Mouse (Mus musculus) forebrain, embryonic 14.5 days (tissue): Measurements from ENCODE around the gene Cux2. TPM values are rescaled to one million over a fixed set of nuclear protein-coding genes. Genes with fewer than 3 reads are reported as not detected.

Experiments
- ATAC-seq: fragments of 200-750 bp; cut with Nextera tagmentation; 2 replicates; pipeline ENCODE4 v1.8.0; 2017; ENCODE audit warnings: mild to moderate bottlenecking, moderate library complexity
- DNase-seq: peaks from one replicate; pipeline ENCODE4 v3.0.0-alpha.2; 2015; ENCODE audit warnings: low spot score
- H3K27ac ChIP-seq: fragments of 300-500 bp; sonication (generic); 2 replicates; pipeline ENCODE4 v1.5.1; 2014; ENCODE audit warnings: low read depth, mild to moderate bottlenecking, control low read depth, low read length, moderate library complexity
- H3K27me3 ChIP-seq: fragments of 300-500 bp; sonication (generic); replicated peaks from 2 replicates; pipeline ENCODE4 v1.6.1; 2014; ENCODE audit warnings: low read length, control low read depth, mixed read lengths; ENCODE audit not compliant: control insufficient read depth, insufficient read depth
- H3K36me3 ChIP-seq: fragments of 300-500 bp; sonication (generic); 2 replicates; pipeline ENCODE4 v1.6.1; 2014; ENCODE audit warnings: low read length, control low read depth; ENCODE audit not compliant: control insufficient read depth, insufficient read depth
- H3K4me1 ChIP-seq: fragments of 300-500 bp; sonication (generic); 2 replicates; pipeline ENCODE4 v1.6.1; 2014; ENCODE audit warnings: antibody characterized with exemption, low read length, control low read depth; ENCODE audit not compliant: control insufficient read depth, insufficient read depth
- H3K4me2 ChIP-seq: fragments of 300-500 bp; sonication (generic); 2 replicates; pipeline ENCODE4 v1.6.1; 2014; ENCODE audit warnings: mild to moderate bottlenecking, control low read depth, low read length
- H3K4me3 ChIP-seq: fragments of 300-500 bp; sonication (generic); 2 replicates; pipeline ENCODE4 v1.5.1; 2014; ENCODE audit warnings: low read depth, low read length, control low read depth
- H3K9ac ChIP-seq: fragments of 300-500 bp; sonication (generic); 2 replicates; pipeline ENCODE4 v1.6.1; 2014; ENCODE audit warnings: mild to moderate bottlenecking, low read length, control low read depth, moderate library complexity
- H3K9me3 ChIP-seq: fragments of 300-500 bp; sonication (generic); replicated peaks from 2 replicates; pipeline ENCODE4 v1.6.1; 2016; ENCODE audit warnings: low read length, control low read depth, mixed read lengths; ENCODE audit not compliant: control insufficient read depth
- WGBS: fragments of 180-500 bp; shearing (Covaris S2); extraction: QIAGEN DNeasy Blood & Tissue Kit; methylation state at CpG from one replicate; pipeline ENCODE4 v1.1.7; 2014; 5-methylcytosine and 5-hydroxymethylcytosine counted together
- polyA plus RNA-seq: library from polyadenylated mRNA; unstranded; fragments of >200 nt; fragmentation: Nextera tagmentation; extraction: Ambion mirVana; gene quantifications from 2 replicates; pipeline ENCODE4 v1.2.1, GENCODE M21; 2014

Cux2 gene
- polyA plus RNA-seq, 1 experiment from 2014 or later: 16.7 TPM

DNA sequence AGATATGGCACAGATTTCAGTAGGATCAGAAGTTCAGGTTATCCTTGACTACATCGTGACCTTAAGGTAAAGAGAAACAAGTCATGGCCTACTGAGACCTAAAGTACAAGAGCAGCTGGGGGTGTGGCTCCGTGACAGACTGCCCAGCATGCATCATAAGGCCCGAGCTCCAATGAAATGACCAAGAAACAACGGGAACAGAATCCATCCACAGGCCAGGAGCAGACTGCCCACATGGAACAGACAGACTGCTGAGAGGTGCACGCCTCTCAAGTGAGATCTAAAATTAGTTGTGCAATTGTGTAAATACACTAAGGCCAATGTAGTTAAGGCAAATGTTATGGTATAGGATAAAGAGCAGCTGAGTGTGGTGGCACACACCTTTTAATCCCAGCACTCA lies 228.3 kb downstream of the Cux2 start:
- 77% methylated on average over 5 of the region's 5 CpGs for WGBS
- Histone ChIP-seq H3K36me3 (peaks cover 47% of the 10 kb centered on the region), H3K9me3 (no peaks in the 10 kb centered on the region), H3K4me1 (no peaks in the 10 kb centered on the region), H3K27me3 (no peaks in the 10 kb centered on the region), H3K4me2 (no peak overlapping the region), H3K27ac (no peak overlapping the region), H3K9ac (no peak overlapping the region), H3K4me3 (no peak overlapping the region)
- no peak for ATAC-seq
- DNase-seq: no peak

GRCm38 (mm10) chr5:121821116-121821515 lies 228.8 kb downstream of the Cux2 start:
- Histone ChIP-seq H3K4me1 (no peaks in the 10 kb centered on the region), H3K4me2 (no peak overlapping the region), H3K27ac (no peak overlapping the region), H3K9me3 (no peaks in the 10 kb centered on the region), H3K4me3 (no peak overlapping the region), H3K27me3 (no peaks in the 10 kb centered on the region), H3K9ac (no peak overlapping the region), H3K36me3 (peaks cover 51% of the 10 kb centered on the region)
- no peak for DNase-seq
- ATAC-seq: no peak
- 93% methylated on average over 5 of the region's 5 CpGs for WGBS

GRCm38 (mm10) chr5:121820657-121821056 lies 229.2 kb downstream of the Cux2 start:
- Histone ChIP-seq H3K27ac (no peak overlapping the region), H3K36me3 (peaks cover 56% of the 10 kb centered on the region), H3K9me3 (no peaks in the 10 kb centered on the region), H3K27me3 (no peaks in the 10 kb centered on the region), H3K4me1 (no peaks in the 10 kb centered on the region), H3K9ac (no peak overlapping the region), H3K4me2 (no peak overlapping the region), H3K4me3 (no peak overlapping the region)
- WGBS: 95% methylated on average over 3 of the region's 3 CpGs
- ATAC-seq (no peak), DNase-seq (no peak)

DNA sequence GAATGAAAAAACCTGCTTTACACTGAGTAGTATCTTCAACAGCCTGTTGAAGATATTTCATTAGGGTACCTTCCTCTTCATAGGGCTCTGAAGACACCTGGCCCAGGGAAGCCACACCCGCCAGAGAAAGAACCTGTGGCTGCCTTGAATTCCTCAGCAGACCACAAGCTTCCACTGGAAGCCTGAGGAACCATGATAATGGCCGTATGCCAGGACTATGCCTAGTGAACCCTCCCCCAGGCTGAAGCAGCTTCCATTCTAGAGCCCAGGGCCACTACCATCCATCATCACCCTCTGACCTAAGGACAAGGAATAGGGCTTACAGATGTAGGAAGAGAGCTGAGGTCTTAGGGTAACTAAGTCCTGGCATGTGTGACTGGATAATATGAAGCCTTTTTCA lies 229.7 kb downstream of the Cux2 start:
- H3K9me3 ChIP-seq: no peaks in the 10 kb centered on the region
- DNase-seq: no peak
- ATAC-seq: no peak
- no peak overlapping the region for H3K27ac ChIP-seq
- H3K27me3 ChIP-seq: no peaks in the 10 kb centered on the region
- no peaks in the 10 kb centered on the region for H3K4me1 ChIP-seq
- H3K36me3 ChIP-seq: peaks cover 61% of the 10 kb centered on the region
- no peak overlapping the region for H3K9ac ChIP-seq
- H3K4me3 ChIP-seq: no peak overlapping the region
- WGBS: 76% methylated on average over 2 of the region's 2 CpGs
- H3K4me2 ChIP-seq: no peak overlapping the region

DNA sequence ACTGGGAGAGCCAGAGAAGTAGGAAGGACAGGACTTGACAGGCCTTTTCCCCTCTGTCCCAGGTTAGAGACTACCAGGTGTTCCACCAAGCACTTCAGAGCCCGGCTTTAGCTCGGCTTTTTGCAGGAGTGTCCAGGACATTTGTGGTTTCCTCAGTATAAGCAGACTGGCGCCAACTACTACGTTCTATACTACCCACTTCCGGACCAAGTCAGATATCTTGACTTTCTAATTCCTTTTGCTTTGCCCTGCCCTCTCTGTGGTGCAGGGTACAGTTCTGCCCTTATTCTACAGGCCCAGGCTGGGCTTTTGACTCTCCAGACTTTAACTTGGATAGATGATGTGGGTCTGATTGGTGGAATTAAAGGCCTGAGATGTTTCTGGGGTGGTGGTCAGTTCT lies 230.3 kb downstream of the Cux2 start:
- 95% methylated on average over 5 of the region's 5 CpGs for WGBS
- H3K27me3 ChIP-seq: no peaks in the 10 kb centered on the region
- H3K27ac ChIP-seq: no peak overlapping the region
- peaks cover 66% of the 10 kb centered on the region for H3K36me3 ChIP-seq
- no peaks in the 10 kb centered on the region for H3K4me1 ChIP-seq
- ATAC-seq: no peak
- H3K9me3 ChIP-seq: no peaks in the 10 kb centered on the region
- no peak overlapping the region for H3K9ac ChIP-seq
- H3K4me2 ChIP-seq: no peak overlapping the region
- DNase-seq: no peak
- no peak overlapping the region for H3K4me3 ChIP-seq

GRCm38 (mm10) chr5:121818862-121819261 lies 231.0 kb downstream of the Cux2 start:
- WGBS: 94% methylated on average over 4 of the region's 4 CpGs
- no peak for DNase-seq
- no peaks in the 10 kb centered on the region for H3K4me1 ChIP-seq
- no peak overlapping the region for H3K4me3 ChIP-seq
- no peak overlapping the region for H3K27ac ChIP-seq
- no peak overlapping the region for H3K4me2 ChIP-seq
- ATAC-seq: no peak
- H3K27me3 ChIP-seq: no peaks in the 10 kb centered on the region
- no peak overlapping the region for H3K9ac ChIP-seq
- peaks cover 73% of the 10 kb centered on the region for H3K36me3 ChIP-seq
- no peaks in the 10 kb centered on the region for H3K9me3 ChIP-seq

DNA sequence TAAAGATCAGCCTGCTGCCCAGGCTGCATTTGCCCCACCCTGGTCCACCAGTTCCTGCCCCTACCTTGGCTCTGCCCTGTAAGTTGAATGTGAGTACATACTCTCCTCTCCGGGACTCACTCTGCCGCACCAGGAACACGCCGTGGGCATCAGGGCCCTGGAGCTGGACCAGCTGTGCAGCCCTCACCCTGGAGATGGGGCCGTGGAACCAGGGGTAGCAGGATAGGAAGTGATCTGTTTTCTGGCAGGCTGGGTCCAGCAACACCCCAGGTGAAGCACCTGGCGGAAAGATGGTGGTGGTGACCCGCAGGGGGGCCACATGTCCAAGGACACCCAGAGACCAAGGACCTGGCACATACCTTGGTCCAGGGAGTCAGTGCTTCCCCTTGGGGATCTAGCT lies 231.5 kb downstream of the Cux2 start:
- H3K36me3 ChIP-seq: peaks cover 76% of the 10 kb centered on the region
- WGBS: over 99% methylated on average over 7 of the region's 7 CpGs
- no peak overlapping the region for H3K4me3 ChIP-seq
- H3K9ac ChIP-seq: no peak overlapping the region
- H3K9me3 ChIP-seq: no peaks in the 10 kb centered on the region
- no peaks in the 10 kb centered on the region for H3K27me3 ChIP-seq
- no peak for DNase-seq
- H3K27ac ChIP-seq: no peak overlapping the region
- H3K4me1 ChIP-seq: no peaks in the 10 kb centered on the region
- ATAC-seq: no peak
- no peak overlapping the region for H3K4me2 ChIP-seq

DNA sequence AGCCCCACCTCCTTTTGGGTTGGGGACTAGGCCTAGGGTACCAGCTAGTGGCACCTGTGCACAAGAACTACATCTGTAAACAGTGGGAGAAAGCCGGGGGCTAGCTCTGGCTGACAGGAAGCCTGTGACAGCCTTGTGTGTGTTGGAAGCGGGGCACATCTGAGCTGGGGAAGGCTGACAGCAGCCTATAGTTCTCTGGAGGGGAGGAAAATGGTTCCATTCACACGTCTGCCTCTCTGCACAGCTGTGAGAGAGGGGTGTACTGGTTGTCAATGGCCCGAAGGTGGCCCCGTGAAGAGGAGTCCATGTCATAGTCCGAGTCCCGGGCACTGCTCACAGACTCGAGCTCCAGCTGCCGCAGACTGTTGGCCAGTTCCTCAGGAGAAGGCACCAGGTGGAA lies 232.4 kb downstream of the Cux2 start:
- peaks cover 81% of the 10 kb centered on the region for H3K36me3 ChIP-seq
- ATAC-seq: no peak
- H3K9ac ChIP-seq: no peak overlapping the region
- H3K4me1 ChIP-seq: no peaks in the 10 kb centered on the region
- 87% methylated on average over 9 of the region's 9 CpGs for WGBS
- H3K27me3 ChIP-seq: no peaks in the 10 kb centered on the region
- no peak overlapping the region for H3K4me2 ChIP-seq
- H3K9me3 ChIP-seq: no peaks in the 10 kb centered on the region
- H3K4me3 ChIP-seq: no peak overlapping the region
- H3K27ac ChIP-seq: no peak overlapping the region
- no peak for DNase-seq

- Histone ChIP-seq H3K4me1 (no peaks in the 10 kb centered on the region), H3K9me3 (no peaks in the 10 kb centered on the region), H3K27ac (no peak overlapping the region), H3K36me3 (peaks cover 85% of the 10 kb centered on the region), H3K27me3 (no peaks in the 10 kb centered on the region), H3K9ac (no peak overlapping the region), H3K4me2 (no peak overlapping the region), H3K4me3 (no peak overlapping the region)
- WGBS: 100% methylated on average over 2 of the region's 2 CpGs
- ATAC-seq (no peak), DNase-seq (no peak)
Observed at GRCm38 (mm10) chr5:121816611-121817010, 233.3 kb downstream of the Cux2 start.
